Mouse (Mus musculus) liver, embryonic 15.5 days (tissue): ENCODE results near the gene Pycr2. TPM values are rescaled to one million over a fixed set of nuclear protein-coding genes. Genes with fewer than 3 reads are reported as not detected.

Experiments used
- ATAC-seq: fragments of 200-750 bp; cut with Nextera tagmentation; 2 replicates; pipeline ENCODE4 v1.8.0; 2017; ENCODE audit warnings: moderate number of reproducible peaks, mild to moderate bottlenecking, moderate library complexity; ENCODE audit not compliant: insufficient read depth
- H3K27ac ChIP-seq: fragments of 300-500 bp; sonication (generic); replicated peaks from 2 replicates; pipeline ENCODE4 v1.5.1; 2015; ENCODE audit warnings: mild to moderate bottlenecking, inconsistent platforms
- H3K27me3 ChIP-seq: fragments of 300-500 bp; sonication (generic); 2 replicates; pipeline ENCODE4 v1.6.1; 2015; ENCODE audit warnings: mild to moderate bottlenecking, inconsistent platforms
- H3K36me3 ChIP-seq: fragments of 300-500 bp; sonication (generic); replicated peaks from 2 replicates; pipeline ENCODE4 v1.6.1; 2015; ENCODE audit warnings: moderate library complexity, mild to moderate bottlenecking, inconsistent platforms
- H3K4me1 ChIP-seq: fragments of 300-500 bp; sonication (generic); replicated peaks from 2 replicates; pipeline ENCODE4 v1.6.1; 2015; ENCODE audit warnings: inconsistent platforms
- H3K4me2 ChIP-seq: fragments of 300-500 bp; sonication (generic); 2 replicates; pipeline ENCODE4 v1.6.1; 2015; ENCODE audit warnings: moderate library complexity, mild to moderate bottlenecking, inconsistent platforms
- H3K4me3 ChIP-seq: fragments of 300-500 bp; sonication (generic); replicated peaks from 2 replicates; pipeline ENCODE4 v1.5.1; 2015; ENCODE audit warnings: mild to moderate bottlenecking, inconsistent platforms
- H3K9ac ChIP-seq: fragments of 300-500 bp; sonication (generic); 2 replicates; pipeline ENCODE4 v1.6.1; 2015; ENCODE audit warnings: moderate library complexity, mild to moderate bottlenecking, inconsistent platforms
- H3K9me3 ChIP-seq: fragments of 300-500 bp; sonication (generic); replicated peaks from 2 replicates; pipeline ENCODE4 v1.6.1; 2016; ENCODE audit warnings: inconsistent platforms
- WGBS: fragments of 180-500 bp; shearing (Covaris S2); methylation state at CpG from one replicate; pipeline ENCODE4 v1.1.7; 2015; ENCODE audit warnings: mixed read lengths; ENCODE audit not compliant: insufficient replicate concordance; 5-methylcytosine and 5-hydroxymethylcytosine counted together
- polyA plus RNA-seq: library from polyadenylated mRNA; unstranded; fragments of >200 nt; fragmentation: Nextera tagmentation; extraction: Ambion mirVana; gene quantifications from 2 replicates; pipeline ENCODE4 v1.2.1, GENCODE M21; 2015

Gene Pycr2
- polyA plus RNA-seq, 1 experiment from 2014 or later: 93.6 TPM

DNA sequence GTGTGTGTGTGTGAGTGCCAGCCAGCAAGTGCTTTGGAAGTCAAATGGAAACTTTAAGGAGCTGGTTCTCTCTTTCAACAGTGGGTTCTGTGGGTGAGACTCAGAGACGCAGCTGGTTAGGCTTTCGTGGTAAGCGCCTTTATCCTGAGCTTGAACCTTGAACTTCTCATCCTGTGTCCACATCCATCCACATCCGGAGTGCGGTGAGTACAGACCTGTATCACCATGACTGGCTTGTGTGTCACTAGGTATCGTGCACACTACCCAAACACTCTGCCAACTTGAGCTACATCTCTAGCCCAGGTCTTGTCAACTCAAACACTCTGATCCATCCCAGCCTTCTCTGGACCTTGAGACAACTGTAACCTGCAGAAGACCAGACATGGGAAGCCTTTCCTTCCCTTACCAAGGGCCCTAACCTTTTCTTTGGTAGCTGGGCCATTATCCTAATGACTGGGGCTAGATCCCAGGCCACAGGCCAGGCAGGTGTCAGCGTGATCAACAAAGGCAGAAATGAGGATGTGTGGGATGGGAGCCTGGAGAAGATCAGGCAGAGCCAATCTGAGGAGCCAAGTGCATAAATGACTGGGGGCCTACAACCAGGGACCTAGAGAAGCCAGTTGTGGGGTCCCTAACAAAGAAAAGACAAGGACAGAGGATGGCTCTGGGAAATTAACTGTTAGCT, 36.8 kb downstream of the Pycr2 start:
- no peak overlapping the region for H3K27ac ChIP-seq
- peak overlapping the region; percentile 92; the same call in 1 of the 2 replicates for H3K4me3 ChIP-seq
- peaks cover 6% of the 10 kb centered on the region for H3K27me3 ChIP-seq
- 72% methylated on average over 7 of the region's 7 CpGs for WGBS
- ATAC-seq: no peak
- H3K36me3 ChIP-seq: no peaks in the 10 kb centered on the region
- peaks cover 75% of the 10 kb centered on the region for H3K4me1 ChIP-seq
- H3K9ac ChIP-seq: peak overlapping the region; percentile 91; the same call in 1 of the 2 replicates
- H3K9me3 ChIP-seq: no peaks in the 10 kb centered on the region
- H3K4me2 ChIP-seq: peak overlapping the region; percentile 96

DNA sequence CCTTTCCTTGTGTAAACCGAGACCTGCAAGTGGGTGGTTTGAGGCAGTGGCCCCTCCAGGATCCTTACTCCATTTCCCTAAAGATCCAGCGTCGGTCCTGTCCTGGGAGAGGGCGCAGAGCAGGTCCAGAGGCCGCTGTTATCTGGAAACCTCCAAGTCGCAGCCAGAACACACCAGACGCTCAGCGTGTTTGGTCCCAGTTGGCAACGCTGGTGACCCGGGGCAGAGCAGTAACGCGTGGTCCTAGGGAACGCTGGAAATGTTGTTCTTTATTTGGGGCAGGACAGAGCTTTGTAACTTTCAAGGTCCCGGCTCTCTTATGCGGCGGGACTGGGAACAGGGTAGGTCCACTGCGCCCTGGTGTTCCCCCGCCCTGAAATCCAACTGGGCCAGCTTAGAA, 37.6 kb downstream of the Pycr2 start:
- H3K27me3 ChIP-seq: no peaks in the 10 kb centered on the region
- H3K9ac ChIP-seq: peak overlapping the region; percentile 91
- peaks cover 75% of the 10 kb centered on the region for H3K4me1 ChIP-seq
- peak overlapping the region; percentile 96 for H3K4me2 ChIP-seq
- H3K4me3 ChIP-seq: peak overlapping the region; percentile 92
- peak; percentile 7; the same call in 1 of the 2 replicates for ATAC-seq
- H3K36me3 ChIP-seq: no peaks in the 10 kb centered on the region
- H3K27ac ChIP-seq: peak overlapping the region; percentile 89
- no peaks in the 10 kb centered on the region for H3K9me3 ChIP-seq
- WGBS: 6% methylated on average over 18 of the region's 18 CpGs

GRCm38 (mm10) chr1:180942166-180943031, 38.3 kb downstream of the Pycr2 start, which contains the start of gene Tmem63a:
Gene Tmem63a (plus strand): TSS chr1:180942344.
- peaks cover 72% of the 10 kb centered on the region for H3K4me1 ChIP-seq

GRCm38 (mm10) chr1:180943032-180943644, 39.0 kb downstream of the Pycr2 start:
- no peak for ATAC-seq
- WGBS: 56% methylated on average over 11 of the region's 11 CpGs
- peaks cover 9% of the 10 kb centered on the region; the same call in 1 of the 2 replicates for H3K36me3 ChIP-seq
- H3K9ac ChIP-seq: peak overlapping the region; percentile 91
- H3K4me3 ChIP-seq: peak overlapping the region; percentile 92
- H3K4me1 ChIP-seq: peaks cover 65% of the 10 kb centered on the region
- peak overlapping the region; percentile 96 for H3K4me2 ChIP-seq
- peak overlapping the region; percentile 89 for H3K27ac ChIP-seq
- H3K27me3 ChIP-seq: no peaks in the 10 kb centered on the region
- no peaks in the 10 kb centered on the region for H3K9me3 ChIP-seq

More at GRCm38 (mm10) chr1:180942166-180943031, 38.3 kb downstream of the Pycr2 start, which contains the start of gene Tmem63a:
- Histone ChIP-seq H3K9ac (peak within 1 kb of the TSS; percentile 91), H3K27ac (peak within 1 kb of the TSS; percentile 89), H3K4me3 (peak within 1 kb of the TSS; percentile 92), H3K27me3 (no peaks in the 10 kb centered on the region), H3K9me3 (no peaks in the 10 kb centered on the region), H3K36me3 (peaks cover 2% of the 10 kb centered on the region; the same call in 1 of the 2 replicates), H3K4me2 (peak within 1 kb of the TSS; percentile 96)
- WGBS: under 1% methylated on average over 73 of the region's 73 CpGs
- ATAC-seq: peak; percentile 58

- peaks cover 17% of the 10 kb centered on the region for H3K36me3 ChIP-seq
- ATAC-seq: no peak
- H3K4me3 ChIP-seq: peak overlapping the region; percentile 92; the same call in 1 of the 2 replicates
- H3K27ac ChIP-seq: peak overlapping the region; percentile 89
- peak overlapping the region; percentile 96 for H3K4me2 ChIP-seq
- peaks cover 70% of the 10 kb centered on the region for H3K4me1 ChIP-seq
- no peaks in the 10 kb centered on the region for H3K27me3 ChIP-seq
- WGBS: 43% methylated on average over 1 of the region's 1 CpGs
- H3K9me3 ChIP-seq: no peaks in the 10 kb centered on the region
- 0 out of 2 replicates have a peak overlapping the region, but pooled peaks have one; percentile 91 for H3K9ac ChIP-seq
Observed at GRCm38 (mm10) chr1:180943896-180944295, 39.8 kb downstream of the Pycr2 start.

DNA sequence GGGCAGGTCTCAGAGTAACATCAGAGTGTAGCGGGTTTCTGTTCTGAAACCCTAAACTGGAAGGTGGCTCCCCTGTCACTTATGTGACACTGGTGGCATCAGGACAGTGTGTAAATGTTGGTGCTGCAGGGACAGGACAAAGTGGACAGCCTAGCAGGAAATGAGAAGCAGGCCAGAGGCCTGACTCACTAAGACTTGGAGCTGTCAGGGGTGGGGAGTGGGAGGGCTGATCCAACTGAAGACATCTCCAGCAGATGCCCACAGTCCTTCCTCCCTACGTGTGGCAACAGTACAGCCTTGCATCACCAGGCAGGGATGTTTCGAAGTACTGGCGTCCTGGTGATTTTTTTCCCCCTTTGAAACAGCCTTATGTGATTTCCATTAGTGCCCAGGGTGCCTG, 40.5 kb downstream of the Pycr2 start:
- no peaks in the 10 kb centered on the region for H3K9me3 ChIP-seq
- ATAC-seq: no peak
- H3K4me3 ChIP-seq: no peak overlapping the region
- H3K4me2 ChIP-seq: peak overlapping the region; percentile 96
- peak overlapping the region; percentile 89 for H3K27ac ChIP-seq
- H3K27me3 ChIP-seq: no peaks in the 10 kb centered on the region
- peaks cover 23% of the 10 kb centered on the region for H3K36me3 ChIP-seq
- no peak overlapping the region for H3K9ac ChIP-seq
- WGBS: 65% methylated on average over 4 of the region's 4 CpGs
- H3K4me1 ChIP-seq: peaks cover 70% of the 10 kb centered on the region

GRCm38 (mm10) chr1:180945001-180945980, 41.2 kb downstream of the Pycr2 start:
- Histone ChIP-seq H3K4me3 (peak overlapping the region; percentile 41), H3K27ac (peak overlapping the region; percentile 89), H3K27me3 (no peaks in the 10 kb centered on the region), H3K4me2 (peak overlapping the region; percentile 96), H3K9me3 (no peaks in the 10 kb centered on the region), H3K36me3 (peaks cover 31% of the 10 kb centered on the region), H3K9ac (peak overlapping the region; percentile 30; the same call in 1 of the 2 replicates), H3K4me1 (peaks cover 70% of the 10 kb centered on the region)
- ATAC-seq: peak; percentile 74
- whole genome bisulfite sequencing: 17% methylated on average over 20 of the region's 20 CpGs

- WGBS: 81% methylated on average over 6 of the region's 6 CpGs
- H3K4me2 ChIP-seq: peak overlapping the region; percentile 96; the same call in 1 of the 2 replicates
- H3K27ac ChIP-seq: 0 out of 2 replicates have a peak overlapping the region, but pooled peaks have one; percentile 89
Observed at GRCm38 (mm10) chr1:180946448-180946847, 42.4 kb downstream of the Pycr2 start.

DNA sequence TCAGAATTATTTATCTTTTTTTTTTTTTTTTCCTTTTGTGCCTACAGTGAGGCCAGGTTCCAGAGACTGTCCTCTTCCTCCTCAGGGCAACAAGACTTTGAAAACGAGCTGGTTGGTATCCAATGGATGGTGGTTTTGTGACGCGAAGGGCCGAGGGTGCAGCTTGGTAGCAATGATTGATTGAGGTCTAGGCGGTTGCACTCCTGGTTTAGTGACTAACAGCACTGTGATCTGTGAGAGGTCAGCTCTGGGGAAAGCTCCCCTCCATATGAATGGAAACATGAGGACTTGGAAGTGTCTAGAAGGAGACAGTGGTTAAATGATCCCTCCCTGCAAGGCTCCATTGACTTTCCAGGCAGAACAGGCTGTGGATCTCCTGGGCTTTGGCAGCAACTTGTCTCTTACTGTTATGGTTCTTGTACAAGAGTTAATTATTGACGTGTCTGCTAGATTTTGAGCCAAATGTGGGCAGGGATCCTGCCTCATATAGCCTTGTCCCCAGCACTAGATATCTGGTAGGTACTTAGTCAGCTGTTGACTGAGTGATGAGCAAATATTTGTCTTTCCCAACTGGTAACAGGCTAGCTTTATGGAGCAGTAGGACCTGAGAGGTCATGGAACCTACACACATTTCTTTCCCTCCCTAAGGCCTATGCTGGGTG, 48.1 kb downstream of the Pycr2 start:
- H3K36me3 ChIP-seq: peaks cover 72% of the 10 kb centered on the region
- H3K27ac ChIP-seq: 0 out of 2 replicates have a peak overlapping the region, but pooled peaks have one; percentile 9
- peak; percentile 77 for ATAC-seq
- no peak overlapping the region for H3K4me2 ChIP-seq
- 65% methylated on average over 6 of the region's 6 CpGs for WGBS
- no peaks in the 10 kb centered on the region for H3K27me3 ChIP-seq
- no peaks in the 10 kb centered on the region for H3K9me3 ChIP-seq
- H3K4me3 ChIP-seq: no peak overlapping the region
- H3K9ac ChIP-seq: no peak overlapping the region
- H3K4me1 ChIP-seq: peaks cover 13% of the 10 kb centered on the region

More at GRCm38 (mm10) chr1:180946448-180946847, 42.4 kb downstream of the Pycr2 start:
- Histone ChIP-seq H3K9me3 (no peaks in the 10 kb centered on the region), H3K27me3 (no peaks in the 10 kb centered on the region), H3K4me3 (no peak overlapping the region), H3K4me1 (peaks cover 60% of the 10 kb centered on the region), H3K9ac (0 out of 2 replicates have a peak overlapping the region, but pooled peaks have one; percentile 30), H3K36me3 (peaks cover 35% of the 10 kb centered on the region)
- ATAC-seq: no peak
